Mouse (Mus musculus) gonadal fat pad, adult 2 months (tissue): ENCODE data around the gene Zfp72. TPM values are rescaled to one million over a fixed set of nuclear protein-coding genes. Genes with fewer than 3 reads are reported as not detected.

Experiments
- DNase-seq: peaks from one replicate; pipeline ENCODE4 v3.0.0-alpha.2; 2012; ENCODE audit warnings: low read depth
- polyA plus RNA-seq: library from polyadenylated mRNA; depleted of rRNA; stranded (reverse); fragments of >200 nt; gene quantifications from 2 replicates; pipeline ENCODE4 v1.2.3, GENCODE M21; 2012; rRNA removed

Gene Zfp72
- polyA plus RNA-seq: 0.42 TPM in 2 replicates

- DNase-seq: peak; percentile 44
Observed at GRCm38 (mm10) chr13:74390371-74390990, at the start of gene Zfp72. Gene Zfp72 (minus strand): TSS chr13:74390836.

GRCm38 (mm10) chr13:74439895-74440294, 49.3 kb upstream of the Zfp72 start:
- DNase-seq: no peak

GRCm38 (mm10) chr13:74399298-74399839, 8.7 kb upstream of the Zfp72 start, which contains the start of gene Ftl1-ps1:
Gene Ftl1-ps1 (plus strand): TSS chr13:74399694.
- no peak for DNase-seq

GRCm38 (mm10) chr13:74391156-74391555, 520 bp upstream of the Zfp72 start:
- DNase-seq: no peak

- no peak for DNase-seq
Observed at GRCm38 (mm10) chr13:74389730-74390129, 906 bp downstream of the Zfp72 start.

GRCm38 (mm10) chr13:74382289-74382688, 8.3 kb downstream of the Zfp72 start:
- no peak for DNase-seq

- DNase-seq: no peak
Observed at GRCm38 (mm10) chr13:74381533-74382276, 8.9 kb downstream of the Zfp72 start.

- no peak for DNase-seq
Observed at GRCm38 (mm10) chr13:74363859-74364235, 26.8 kb downstream of the Zfp72 start, which contains the start of gene Lrrc14b. Gene Lrrc14b (minus strand): TSS chr13:74364005.

GRCm38 (mm10) chr13:74363176-74363858, 27.3 kb downstream of the Zfp72 start:
- no peak for DNase-seq

- DNase-seq: no peak
Observed at GRCm38 (mm10) chr13:74362218-74362617, 28.4 kb downstream of the Zfp72 start.

GRCm38 (mm10) chr13:74356491-74356890, 34.1 kb downstream of the Zfp72 start:
- no peak for DNase-seq

- DNase-seq: no peak
Observed at GRCm38 (mm10) chr13:74350435-74350906, 40.2 kb downstream of the Zfp72 start.

- peak; percentile 67 for DNase-seq
Observed at GRCm38 (mm10) chr13:74349566-74350434, 40.8 kb downstream of the Zfp72 start, which contains the start of the genes Sdha and Ccdc127. Gene Sdha (minus strand): TSS chr13:74350280. Gene Ccdc127 (plus strand): TSS chr13:74350309.

- no peak for DNase-seq
Observed at GRCm38 (mm10) chr13:74341036-74341435, 49.6 kb downstream of the Zfp72 start.

- DNase-seq: no peak
Observed at GRCm38 (mm10) chr13:74329321-74329720, 61.3 kb downstream of the Zfp72 start.

Other genes with a start within 250 kb of the Zfp72 start
- 28.5 and 35.1 TPM in 2 replicates for gene Exoc3, start 182.1 kb downstream of the Zfp72 start, polyA plus RNA-seq
- 0.18 and 0.94 TPM in 2 replicates for gene Ahrr, start 98.5 kb downstream of the Zfp72 start, polyA plus RNA-seq
- gene Pdcd6, start 73.3 kb downstream of the Zfp72 start, polyA plus RNA-seq: 116 and 122 TPM in 2 replicates
- 190 and 207 TPM in 2 replicates for gene Sdha, start 40.6 kb downstream of the Zfp72 start, polyA plus RNA-seq
- 4.3 and 4.6 TPM in 2 replicates for gene Ccdc127, start 40.5 kb downstream of the Zfp72 start, polyA plus RNA-seq
- 1.2 and 2.1 TPM in 2 replicates for gene Lrrc14b, start 26.8 kb downstream of the Zfp72 start, polyA plus RNA-seq
- 56.2 and 117 TPM in 2 replicates for gene Ftl1-ps1, start 8.9 kb upstream of the Zfp72 start, polyA plus RNA-seq
- gene Zfp825, start 103.2 kb upstream of the Zfp72 start, polyA plus RNA-seq: 1.5 and 1.6 TPM in 2 replicates
- 31.6 and 35.5 TPM in 2 replicates for gene Erap1, start 248.7 kb upstream of the Zfp72 start, polyA plus RNA-seq